Mouse (Mus musculus) urinary bladder, postnatal 10 days (tissue): ENCODE data around the gene Npas1.

Experiments used
- DNase-seq: peaks from one replicate; pipeline ENCODE4 v3.0.0; 2022; ENCODE audit warnings: low spot score

Gene Npas1

GRCm38 (mm10) chr7:16417141-16417771 lies 60.3 kb downstream of the Npas1 start:
- DNase-seq, result no peak

- no peak for DNase-seq
These were observed 62.1 kb downstream of the Npas1 start for GRCm38 (mm10) chr7:16415426-16415825.

- DNase-seq, result no peak
These were observed 64.6 kb downstream of the Npas1 start for GRCm38 (mm10) chr7:16412930-16413329.

GRCm38 (mm10) chr7:16412220-16412896 lies 65.2 kb downstream of the Npas1 start:
- DNase-seq, result no peak

- no peak for DNase-seq
These were observed 66.4 kb downstream of the Npas1 start for GRCm38 (mm10) chr7:16411100-16411499.

GRCm38 (mm10) chr7:16406978-16407377 lies 70.5 kb downstream of the Npas1 start:
- DNase-seq, result no peak
